Mouse (Mus musculus) olfactory bulb, adult 2 months (tissue): ENCODE results near the gene Rora.

Experiments used
- CTCF ChIP-seq: fragments of 200-500 bp; IDR thresholded peaks from 2 replicates; pipeline ENCODE4 v1.5.1; 2012; ENCODE audit warnings: low read depth, mild to moderate bottlenecking, low read length, moderate library complexity; ENCODE audit not compliant: insufficient read depth
- POLR2A ChIP-seq: fragments of 200-500 bp; IDR thresholded peaks from 2 replicates; pipeline ENCODE4 v1.6.1; 2012; ENCODE audit warnings: mild to moderate bottlenecking, low read depth, low read length, moderate library complexity; ENCODE audit not compliant: insufficient read depth

DNA sequence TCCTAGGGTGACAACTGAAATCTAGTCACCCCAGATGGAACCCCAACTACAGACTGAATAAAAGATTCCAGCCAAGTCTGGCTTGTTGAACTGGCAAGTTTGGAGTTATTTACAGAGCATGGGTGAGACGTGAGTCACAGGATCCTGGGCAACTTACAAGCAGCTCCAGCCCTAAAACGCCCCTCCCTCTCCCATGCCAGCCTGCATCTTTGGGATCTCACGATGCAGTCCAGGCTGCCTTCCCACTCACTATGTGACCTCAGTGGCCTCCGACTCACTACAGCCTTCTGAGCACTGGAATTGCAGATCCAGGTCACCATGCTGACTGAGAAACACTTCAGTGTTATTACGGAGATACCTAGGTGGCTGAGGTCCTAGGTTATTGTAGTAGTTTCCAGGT, 129.0 kb downstream of the Rora start:
- TF ChIP-seq CTCF (no peak), POLR2A (no peak)
